Mouse (Mus musculus) brain, embryonic 14.5 days (tissue): ENCODE results near the gene Mindy1. TPM values are rescaled to one million over a fixed set of nuclear protein-coding genes. Genes with fewer than 3 reads are reported as not detected.
A peak's percentile ranks its signal among the peaks of the same experiment; 100 is the strongest.

ENCODE experiments used
- DNase-seq: peaks from one replicate; pipeline ENCODE4 v3.0.0-alpha.2; 2011; ENCODE audit warnings: low read depth
- CTCF ChIP-seq: fragments of 200-500 bp; IDR thresholded peaks from 2 replicates; pipeline ENCODE4 v1.5.1; 2012; ENCODE audit warnings: inconsistent platforms, mild to moderate bottlenecking, moderate library complexity, borderline replicate concordance; ENCODE audit not compliant: insufficient read depth, insufficient read length; ENCODE audit errors: extremely low read depth
- POLR2A ChIP-seq: fragments of 200-500 bp; IDR thresholded peaks from 2 replicates; pipeline ENCODE4 v1.6.1; 2012; ENCODE audit warnings: mild to moderate bottlenecking, inconsistent platforms, borderline replicate concordance; ENCODE audit not compliant: poor library complexity, insufficient read depth, insufficient read length, severe bottlenecking; ENCODE audit errors: extremely low read depth
- polyA plus RNA-seq: library from polyadenylated mRNA; depleted of rRNA; stranded (reverse); fragments of >200 nt; gene quantifications from 2 replicates; pipeline ENCODE4 v1.2.3, GENCODE M21; 2012; rRNA removed

Gene Mindy1
- polyA plus RNA-seq: 48.7 and 53.3 TPM in 2 replicates

GRCm38 (mm10) chr3:95281216-95282126 is at the start of gene Mindy1, which contains the start of gene Prune1:
Mindy1 (plus strand) TSS chr3:95281345.
Prune1 (minus strand) TSS chr3:95282076.
- DNase-seq: peak; percentile 99
- TF ChIP-seq CTCF (peak; percentile 30; the same call in 1 of the 2 replicates), POLR2A (no peak)

GRCm38 (mm10) chr3:95232771-95233170 is 48.4 kb upstream of the Mindy1 start:
- no peak for DNase-seq
- no peak for TF ChIP-seq POLR2A
- TF ChIP-seq CTCF: no peak

- no peak for DNase-seq
- TF ChIP-seq POLR2A (no peak), CTCF (no peak)
These were observed 47.7 kb upstream of the Mindy1 start for GRCm38 (mm10) chr3:95233303-95233980.

- DNase-seq: no peak
- TF ChIP-seq CTCF: no peak
- TF ChIP-seq POLR2A: no peak
These were observed 45.5 kb upstream of the Mindy1 start for GRCm38 (mm10) chr3:95235386-95236301.

- TF ChIP-seq CTCF (no peak), POLR2A (no peak)
- no peak for DNase-seq
These were observed 43.5 kb upstream of the Mindy1 start for GRCm38 (mm10) chr3:95237541-95238099.

GRCm38 (mm10) chr3:95239022-95239421 is 42.1 kb upstream of the Mindy1 start:
- no peak for TF ChIP-seq CTCF
- no peak for TF ChIP-seq POLR2A

GRCm38 (mm10) chr3:95239971-95240370 is 41.2 kb upstream of the Mindy1 start:
- TF ChIP-seq POLR2A (no peak), CTCF (no peak)
- DNase-seq: no peak

More at GRCm38 (mm10) chr3:95239022-95239421, 42.1 kb upstream of the Mindy1 start:
- no peak for DNase-seq

- no peak for TF ChIP-seq POLR2A
- no peak for TF ChIP-seq CTCF
- no peak for DNase-seq
These were observed 40.2 kb upstream of the Mindy1 start for GRCm38 (mm10) chr3:95240900-95241299.

GRCm38 (mm10) chr3:95241498-95241897 is 39.6 kb upstream of the Mindy1 start, which contains the start of gene Gm128:
Gm128 (minus strand) TSS chr3:95241598.
- TF ChIP-seq CTCF (no peak), POLR2A (no peak)
- DNase-seq: no peak

- no peak for TF ChIP-seq CTCF
- no peak for TF ChIP-seq POLR2A
- DNase-seq: no peak
These were observed 38.1 kb upstream of the Mindy1 start for GRCm38 (mm10) chr3:95243086-95243485.
